Mouse (Mus musculus) bone marrow macrophage, adult 2 months (primary cell): ENCODE results near the gene Lrrc26. TPM values are rescaled to one million over a fixed set of nuclear protein-coding genes. Genes with fewer than 3 reads are reported as not detected.
A peak's percentile ranks its signal among the peaks of the same experiment; 100 is the strongest.
"Not testable (repeated sequence)": the region's sequence is repeated elsewhere in the genome, so short reads cannot be mapped to it uniquely, and the experiment has no call there.

Experiments
- H3K27ac ChIP-seq: 2 replicates; pipeline ENCODE4 v1.5.1; 2012; ENCODE audit warnings: low read depth, low read length; ENCODE audit not compliant: insufficient read depth
- H3K4me1 ChIP-seq: 2 replicates; pipeline ENCODE4 v1.6.1; 2012; ENCODE audit warnings: low read length; ENCODE audit not compliant: control insufficient read depth, insufficient read depth
- H3K4me3 ChIP-seq: 2 replicates; pipeline ENCODE4 v1.5.1; 2012; ENCODE audit warnings: mild to moderate bottlenecking, low read length, moderate library complexity; ENCODE audit not compliant: insufficient read depth
- CTCF ChIP-seq: IDR thresholded peaks from 2 replicates; pipeline ENCODE4 v1.5.1; 2012; ENCODE audit warnings: low read depth, mild to moderate bottlenecking, low read length, moderate library complexity
- POLR2A ChIP-seq: IDR thresholded peaks from 2 replicates; pipeline ENCODE4 v1.6.1; 2012; ENCODE audit warnings: mild to moderate bottlenecking, low read depth, low read length, borderline replicate concordance
- polyA plus RNA-seq: library from polyadenylated mRNA; stranded (reverse); fragments of >200 nt; gene quantifications from 2 replicates; pipeline ENCODE4 v1.2.4, GENCODE M21; 2012; ENCODE audit not compliant: missing spikeins, insufficient read depth, insufficient read length

The Lrrc26 gene
- polyA plus RNA-seq, result not detected in 2 replicates

- TF ChIP-seq POLR2A, result no peak
- H3K4me3 ChIP-seq, result no peak within 1 kb of the TSS
Observed at GRCm38 (mm10) chr2:25289651-25290050, at the start of gene Lrrc26. Gene Lrrc26, plus strand, starts transcription at chr2:25289915.

DNA sequence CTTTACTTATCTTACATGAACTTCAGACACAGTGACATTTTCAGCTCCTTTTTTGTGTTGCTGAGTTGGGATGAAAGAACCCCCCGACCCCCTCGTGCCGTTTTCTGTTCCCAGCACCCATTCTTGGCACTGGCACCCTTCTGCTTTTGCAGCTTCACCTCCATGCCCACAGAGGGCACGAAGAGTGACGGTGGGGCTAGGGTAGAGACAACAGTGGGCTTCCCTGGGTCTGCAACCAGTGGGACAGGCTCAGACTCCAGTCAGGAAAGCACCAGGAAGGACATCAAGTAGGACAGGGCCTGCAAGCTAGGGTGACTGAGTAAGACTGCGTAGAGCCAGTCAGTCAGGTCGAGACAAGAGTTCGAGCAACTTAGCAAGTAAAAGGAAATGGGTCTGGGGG lies 49.4 kb upstream of the Lrrc26 start:
- no peak overlapping the region for H3K27ac ChIP-seq
- H3K4me1 ChIP-seq, result peaks cover 13% of the 10 kb centered on the region; the same call in 1 of the 2 replicates
- TF ChIP-seq POLR2A, result no peak
- TF ChIP-seq CTCF, result no peak
- peak overlapping the region; percentile 43 for H3K4me3 ChIP-seq

More at GRCm38 (mm10) chr2:25289651-25290050, at the start of gene Lrrc26:
- no peaks in the 10 kb centered on the region for H3K4me1 ChIP-seq
- no peak within 1 kb of the TSS for H3K27ac ChIP-seq

- H3K4me1 ChIP-seq, result peaks cover 13% of the 10 kb centered on the region; the same call in 1 of the 2 replicates
- no peak overlapping the region for H3K27ac ChIP-seq
- TF ChIP-seq POLR2A (no peak), CTCF (no peak)
- peak overlapping the region; percentile 43 for H3K4me3 ChIP-seq
Observed at GRCm38 (mm10) chr2:25240723-25241437, 48.8 kb upstream of the Lrrc26 start.

- Histone ChIP-seq H3K4me3 (peak overlapping the region; percentile 43), H3K27ac (no peak overlapping the region), H3K4me1 (peaks cover 13% of the 10 kb centered on the region; the same call in 1 of the 2 replicates)
- TF ChIP-seq POLR2A (no peak), CTCF (no peak)
Observed at GRCm38 (mm10) chr2:25241438-25241775, 48.3 kb upstream of the Lrrc26 start.

DNA sequence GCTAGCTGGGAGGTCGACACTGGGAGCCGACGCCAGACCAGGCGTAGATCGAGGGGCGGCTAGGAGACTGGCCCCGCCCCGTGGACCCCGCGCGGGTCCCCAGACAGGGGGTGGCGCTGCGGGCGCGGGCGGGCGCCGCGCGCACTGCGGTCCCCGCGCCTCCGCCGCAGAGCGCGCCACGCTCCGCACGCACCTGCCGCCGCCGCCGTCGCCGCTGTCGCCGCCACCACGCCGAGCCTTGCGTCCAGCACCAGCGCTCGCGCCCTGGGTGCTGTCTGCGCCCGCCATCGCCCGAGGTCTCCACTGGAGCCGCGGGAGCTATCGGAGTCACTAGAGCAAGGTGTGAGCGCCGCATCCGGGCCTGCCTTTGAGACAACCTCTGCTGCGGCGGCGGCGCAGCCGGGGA lies 47.6 kb upstream of the Lrrc26 start, which contains the start of the genes Rnf208 and Cysrt1:
Gene Rnf208 (plus strand): TSS at position 155 of the 406 bp plus-strand sequence.
Gene Cysrt1 (minus strand): TSS at position 352 of the 406 bp plus-strand sequence.
- Histone ChIP-seq H3K4me1 (peaks cover 13% of the 10 kb centered on the region; the same call in 1 of the 2 replicates), H3K27ac (no peak within 1 kb of the TSS), H3K4me3 (peak within 1 kb of the TSS; percentile 43)
- TF ChIP-seq POLR2A (no peak), CTCF (no peak)

DNA sequence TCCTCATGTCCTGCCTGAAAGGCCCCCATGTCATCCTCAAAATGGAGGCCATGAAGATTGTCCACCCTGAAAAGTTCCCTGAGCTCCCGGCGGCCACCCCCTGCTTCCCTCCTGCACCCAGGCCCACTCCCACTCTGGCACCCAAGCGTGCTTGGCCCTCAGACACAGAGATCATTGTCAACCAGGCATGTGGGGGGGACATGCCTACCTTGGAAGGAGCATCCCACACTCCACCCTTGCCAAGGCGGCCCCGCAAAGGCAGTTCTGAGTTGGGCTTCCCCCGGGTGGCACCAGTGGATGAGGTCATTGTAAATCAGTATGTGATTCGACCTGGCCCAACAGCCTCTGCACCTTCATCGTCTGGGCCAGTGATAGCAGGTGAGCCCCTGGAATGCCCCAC lies 46.4 kb upstream of the Lrrc26 start:
- Histone ChIP-seq H3K27ac (no peak overlapping the region), H3K4me1 (peaks cover 13% of the 10 kb centered on the region; the same call in 1 of the 2 replicates), H3K4me3 (no peak overlapping the region)
- TF ChIP-seq CTCF (no peak), POLR2A (no peak)

DNA sequence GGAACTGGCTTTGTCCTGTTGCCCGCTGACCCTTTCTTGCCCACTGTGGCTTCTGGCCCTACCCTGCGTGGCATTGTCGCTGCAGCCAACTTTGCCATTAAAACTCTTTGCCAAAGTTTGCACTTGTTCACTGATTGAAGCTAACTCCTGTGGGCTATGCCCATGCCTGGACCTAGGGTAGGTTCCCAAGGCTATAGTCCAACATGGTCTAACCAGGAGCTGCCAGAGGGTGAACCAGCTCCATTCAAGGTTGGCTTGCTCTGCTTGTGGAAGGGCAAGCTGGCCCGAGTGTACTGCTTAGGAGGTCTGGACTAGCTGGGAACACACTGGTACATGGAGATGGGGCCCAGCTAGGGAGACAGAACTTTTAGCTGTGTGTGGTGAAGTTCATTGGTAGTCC lies 45.6 kb upstream of the Lrrc26 start:
- H3K4me1 ChIP-seq, result peaks cover 13% of the 10 kb centered on the region; the same call in 1 of the 2 replicates
- no peak for TF ChIP-seq POLR2A
- no peak for TF ChIP-seq CTCF

GRCm38 (mm10) chr2:25246183-25247072 lies 43.3 kb upstream of the Lrrc26 start, which contains the start of gene AL732309.1:
Gene AL732309.1, minus strand, starts transcription at chr2:25246863.
- Histone ChIP-seq H3K4me1 (peaks cover 2% of the 10 kb centered on the region; the same call in 1 of the 2 replicates), H3K4me3 (no peak within 1 kb of the TSS), H3K27ac (no peak within 1 kb of the TSS)
- TF ChIP-seq POLR2A (no peak), CTCF (no peak)

More for the DNA sequence above, 45.6 kb upstream of the Lrrc26 start:
- no peak overlapping the region for H3K27ac ChIP-seq
- no peak overlapping the region for H3K4me3 ChIP-seq

GRCm38 (mm10) chr2:25252331-25252730 lies 37.4 kb upstream of the Lrrc26 start:
- Histone ChIP-seq H3K4me3 (no peak overlapping the region), H3K27ac (no peak overlapping the region), H3K4me1 (peaks cover 7% of the 10 kb centered on the region)
- TF ChIP-seq POLR2A (no peak), CTCF (no peak)

DNA sequence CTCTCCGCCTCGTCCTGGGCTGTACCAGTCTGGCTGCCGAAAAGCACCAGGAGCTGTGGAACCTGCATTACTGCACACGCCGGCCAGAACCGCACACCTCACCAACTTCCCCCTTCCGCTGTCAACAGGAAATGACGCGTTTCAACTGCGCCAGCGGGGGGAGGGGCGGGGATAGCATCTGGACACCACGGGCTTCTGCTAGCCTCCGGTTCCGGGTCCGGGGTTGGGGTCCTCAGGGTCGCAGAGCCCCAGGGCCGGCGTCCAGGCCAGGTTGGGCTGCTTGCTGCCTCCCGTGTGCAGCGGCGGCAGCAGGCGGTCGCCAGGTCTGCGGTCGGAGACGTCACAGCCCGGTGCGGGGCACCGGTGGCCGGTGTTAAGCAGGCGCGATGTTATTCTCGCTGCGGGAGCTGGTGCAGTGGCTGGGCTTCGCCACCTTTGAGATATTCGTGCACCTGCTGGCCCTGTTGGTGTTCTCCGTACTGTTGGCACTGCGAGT lies 34.4 kb upstream of the Lrrc26 start, which contains the start of gene Tmem203:
Gene Tmem203 (plus strand): TSS at position 156 of the 496 bp plus-strand sequence.
- TF ChIP-seq CTCF, result no peak
- TF ChIP-seq POLR2A, result no peak
- H3K4me3 ChIP-seq, result peak within 1 kb of the TSS; percentile 97
- peaks cover 7% of the 10 kb centered on the region for H3K4me1 ChIP-seq
- H3K27ac ChIP-seq, result peak within 1 kb of the TSS; percentile 65

GRCm38 (mm10) chr2:25256443-25257109 lies 33.1 kb upstream of the Lrrc26 start:
- H3K4me3 ChIP-seq, result peak overlapping the region; percentile 97
- not testable (repeated sequence) for H3K4me1 ChIP-seq, H3K27ac ChIP-seq

GRCm38 (mm10) chr2:25257250-25257649 lies 32.5 kb upstream of the Lrrc26 start:
- H3K4me1 ChIP-seq, H3K4me3 ChIP-seq, H3K27ac ChIP-seq: not testable (repeated sequence)
